Mouse (Mus musculus) hindbrain, postnatal 0 days (tissue): Measurements from ENCODE around the gene Klhdc9. TPM values are rescaled to one million over a fixed set of nuclear protein-coding genes. Genes with fewer than 3 reads are reported as not detected.
A peak's percentile ranks its signal among the peaks of the same experiment; 100 is the strongest.

Source experiments
- ATAC-seq: fragments of 200-750 bp; cut with Nextera tagmentation; 2 replicates; pipeline ENCODE4 v1.8.0; 2017; ENCODE audit warnings: mild to moderate bottlenecking, moderate TSS enrichment, moderate library complexity
- DNase-seq: peaks from one replicate; pipeline ENCODE4 v3.0.0-alpha.2; 2015; ENCODE audit warnings: low spot score
- H3K27ac ChIP-seq: fragments of 300-500 bp; sonication (generic); 2 replicates; pipeline ENCODE4 v1.5.1; 2014; ENCODE audit warnings: mild to moderate bottlenecking
- H3K27me3 ChIP-seq: fragments of 300-500 bp; sonication (generic); 2 replicates; pipeline ENCODE4 v1.6.1; 2014; ENCODE audit warnings: low read length, mixed read lengths; ENCODE audit not compliant: insufficient read depth
- H3K36me3 ChIP-seq: fragments of 300-500 bp; sonication (generic); 2 replicates; pipeline ENCODE4 v1.6.1; 2014; ENCODE audit warnings: low read length, mixed read lengths; ENCODE audit not compliant: insufficient read depth
- H3K4me1 ChIP-seq: fragments of 300-500 bp; sonication (generic); 2 replicates; pipeline ENCODE4 v1.6.1; 2014; ENCODE audit warnings: antibody characterized with exemption, low read length, mixed read lengths; ENCODE audit not compliant: insufficient read depth
- H3K4me2 ChIP-seq: fragments of 300-500 bp; sonication (generic); 2 replicates; pipeline ENCODE4 v1.6.1; 2014; ENCODE audit warnings: low read depth, mild to moderate bottlenecking, low read length, moderate library complexity, mixed read lengths
- H3K4me3 ChIP-seq: fragments of 300-500 bp; sonication (generic); 2 replicates; pipeline ENCODE4 v1.5.1; 2014; ENCODE audit warnings: low read length
- H3K9ac ChIP-seq: fragments of 300-500 bp; sonication (generic); replicated peaks from 2 replicates; pipeline ENCODE4 v1.6.1; 2014; ENCODE audit warnings: mild to moderate bottlenecking, low read length, moderate library complexity, mixed read lengths
- H3K9me3 ChIP-seq: fragments of 300-500 bp; sonication (generic); 2 replicates; pipeline ENCODE4 v1.6.1; 2016; ENCODE audit warnings: low read length, mixed read lengths
- CTCF ChIP-seq: IDR thresholded peaks from 2 replicates; pipeline ENCODE4 v1.5.1; 2016; ENCODE audit warnings: antibody characterized with exemption, control low read depth, low read depth
- WGBS: fragments of 180-500 bp; shearing (Covaris S2); extraction: QIAGEN DNeasy Blood & Tissue Kit; methylation state at CpG from one replicate; pipeline ENCODE4 v1.1.7; 2014; 5-methylcytosine and 5-hydroxymethylcytosine counted together
- polyA plus RNA-seq: library from polyadenylated mRNA; unstranded; fragments of >200 nt; fragmentation: Nextera tagmentation; extraction: Ambion mirVana; gene quantifications from 2 replicates; pipeline ENCODE4 v1.2.1, GENCODE M21; 2015
- total RNA-seq: library from RNA; depleted of rRNA; stranded (reverse); fragments of >200 nt; gene quantifications from 2 replicates; pipeline ENCODE4 v1.2.3, GENCODE M21; 2014

Gene Klhdc9
- total and polyA plus RNA-seq, 2 experiments from 2014 or later, result 5.1 to 5.3 TPM

- H3K36me3 ChIP-seq, result peaks cover 5% of the 10 kb centered on the region; the same call in 1 of the 2 replicates
- WGBS, result 71% methylated on average over 4 of the region's 4 CpGs
- H3K9ac ChIP-seq, result no peak overlapping the region
- no peaks in the 10 kb centered on the region for H3K27me3 ChIP-seq
- ATAC-seq, result no peak
- DNase-seq, result peak; percentile 75
- no peak overlapping the region for H3K4me3 ChIP-seq
- H3K4me1 ChIP-seq, result no peaks in the 10 kb centered on the region
- H3K9me3 ChIP-seq, result no peaks in the 10 kb centered on the region
- no peak overlapping the region for H3K27ac ChIP-seq
- H3K4me2 ChIP-seq, result no peak overlapping the region
- peak; percentile 84 for TF ChIP-seq CTCF
Observed at GRCm38 (mm10) chr1:171358421-171358820, 2.2 kb downstream of the Klhdc9 start.

- WGBS, result 94% methylated on average over 2 of the region's 2 CpGs
- ATAC-seq, result no peak
- H3K4me3 ChIP-seq, result no peak overlapping the region
Observed at GRCm38 (mm10) chr1:171356814-171357213, 3.8 kb downstream of the Klhdc9 start.

GRCm38 (mm10) chr1:171355812-171356340 lies 4.7 kb downstream of the Klhdc9 start:
- Histone ChIP-seq H3K27me3 (no peaks in the 10 kb centered on the region), H3K4me3 (no peak overlapping the region), H3K9me3 (no peaks in the 10 kb centered on the region), H3K4me1 (no peaks in the 10 kb centered on the region), H3K4me2 (no peak overlapping the region), H3K9ac (no peak overlapping the region), H3K27ac (no peak overlapping the region), H3K36me3 (peaks cover 5% of the 10 kb centered on the region; the same call in 1 of the 2 replicates)
- TF ChIP-seq CTCF, result peak; percentile 63
- 83% methylated on average over 5 of the region's 5 CpGs for whole genome bisulfite sequencing
- ATAC-seq (no peak), DNase-seq (peak; percentile 55)

More at GRCm38 (mm10) chr1:171356814-171357213, 3.8 kb downstream of the Klhdc9 start:
- Histone ChIP-seq H3K27me3 (no peaks in the 10 kb centered on the region), H3K9me3 (no peaks in the 10 kb centered on the region), H3K4me1 (no peaks in the 10 kb centered on the region), H3K27ac (no peak overlapping the region), H3K9ac (no peak overlapping the region), H3K36me3 (peaks cover 5% of the 10 kb centered on the region; the same call in 1 of the 2 replicates), H3K4me2 (no peak overlapping the region)
- no peak for TF ChIP-seq CTCF
- no peak for DNase-seq

- ATAC-seq (no peak), DNase-seq (no peak)
- no peak for TF ChIP-seq CTCF
- Histone ChIP-seq H3K27ac (no peak overlapping the region), H3K4me3 (no peak overlapping the region), H3K4me2 (no peak overlapping the region), H3K27me3 (no peaks in the 10 kb centered on the region), H3K9me3 (0 out of 2 replicates have a peak, but pooled peaks cover 5% of the 10 kb centered on the region), H3K4me1 (no peaks in the 10 kb centered on the region), H3K36me3 (no peaks in the 10 kb centered on the region), H3K9ac (no peak overlapping the region)
- 97% methylated on average over 2 of the region's 2 CpGs for WGBS
Observed at GRCm38 (mm10) chr1:171349210-171349609, 11.4 kb downstream of the Klhdc9 start.

GRCm38 (mm10) chr1:171348665-171349064 lies 11.9 kb downstream of the Klhdc9 start:
- no peak for ATAC-seq
- WGBS, result 83% methylated on average over 3 of the region's 3 CpGs

GRCm38 (mm10) chr1:171346095-171346450 lies 14.5 kb downstream of the Klhdc9 start:
- peak overlapping the region; percentile 92 for H3K4me3 ChIP-seq
- DNase-seq, result no peak
- H3K27ac ChIP-seq, result peak overlapping the region; percentile 78; the same call in 1 of the 2 replicates
- under 1% methylated on average over 14 of the region's 14 CpGs for WGBS
- no peak for ATAC-seq
- H3K4me1 ChIP-seq, result no peaks in the 10 kb centered on the region
- peak overlapping the region; percentile 80 for H3K9ac ChIP-seq
- H3K4me2 ChIP-seq, result peak overlapping the region; percentile 90
- no peak for TF ChIP-seq CTCF
- H3K27me3 ChIP-seq, result no peaks in the 10 kb centered on the region
- H3K9me3 ChIP-seq, result 0 out of 2 replicates have a peak, but pooled peaks cover 5% of the 10 kb centered on the region
- peaks cover 17% of the 10 kb centered on the region; the same call in 1 of the 2 replicates for H3K36me3 ChIP-seq

More at GRCm38 (mm10) chr1:171348665-171349064, 11.9 kb downstream of the Klhdc9 start:
- DNase-seq, result no peak
- Histone ChIP-seq H3K27ac (no peak overlapping the region), H3K4me2 (no peak overlapping the region), H3K9ac (no peak overlapping the region), H3K36me3 (no peaks in the 10 kb centered on the region), H3K27me3 (no peaks in the 10 kb centered on the region), H3K4me1 (no peaks in the 10 kb centered on the region), H3K9me3 (0 out of 2 replicates have a peak, but pooled peaks cover 5% of the 10 kb centered on the region), H3K4me3 (no peak overlapping the region)
- TF ChIP-seq CTCF, result no peak
